Mouse (Mus musculus): ENCODE measurements around the gene Lmntd1. TPM values are rescaled to one million over a fixed set of nuclear protein-coding genes. Genes with fewer than 3 reads are reported as not detected.

Lmntd1 gene
- polyA plus RNA-seq, 1 experiment from 2014 or later, result 1.1 TPM

DNA sequence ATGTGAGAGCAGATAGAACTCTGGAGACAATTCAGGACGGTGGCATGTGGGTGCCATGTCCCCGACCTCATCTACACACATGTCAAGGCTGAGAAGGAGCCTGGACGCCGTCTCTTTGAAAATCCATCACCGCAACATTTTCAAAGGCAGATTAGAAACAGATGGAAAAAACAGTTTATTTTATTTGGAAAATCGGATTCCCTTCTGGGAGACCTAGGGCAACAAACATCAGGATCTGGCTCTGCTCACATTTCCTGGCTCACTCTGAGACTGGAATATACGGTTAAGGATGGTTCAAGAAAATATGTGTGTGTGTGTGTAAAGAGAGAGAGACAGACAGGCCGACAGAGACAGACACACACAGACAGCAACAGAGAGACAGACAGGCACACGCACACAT lies 256.1 kb downstream of the Lmntd1 start:
- no peak overlapping the region for H3K4me2 ChIP-seq
- no peak overlapping the region for H3K4me3 ChIP-seq
- no peaks in the 10 kb centered on the region for H3K36me3 ChIP-seq
- no peaks in the 10 kb centered on the region for H3K9me3 ChIP-seq
- H3K4me1 ChIP-seq (replicated peaks), result no peaks in the 10 kb centered on the region; the same call in 1 of the 2 replicates
- no peak overlapping the region for H3K9ac ChIP-seq
- H3K27ac ChIP-seq (replicated peaks), result no peak overlapping the region
- 72% methylated on average over 9 of the region's 9 CpGs for WGBS
- no peak for ATAC-seq (ENCODE audit: low FRiP score, low read depth)
- no peaks in the 10 kb centered on the region for H3K27me3 ChIP-seq

GRCm38 (mm10) chr6:145353806-145354205 lies 260.3 kb downstream of the Lmntd1 start:
- Histone ChIP-seq H3K4me1 (replicated peaks) (no peaks in the 10 kb centered on the region), H3K27ac (replicated peaks) (no peak overlapping the region), H3K27me3 (no peaks in the 10 kb centered on the region), H3K9me3 (no peaks in the 10 kb centered on the region), H3K9ac (no peak overlapping the region), H3K4me3 (no peak overlapping the region), H3K36me3 (no peaks in the 10 kb centered on the region), H3K4me2 (no peak overlapping the region)
- WGBS, result 98% methylated on average over 5 of the region's 5 CpGs
- ATAC-seq (ENCODE audit: low FRiP score, low read depth), result no peak

GRCm38 (mm10) chr6:145352705-145353104 lies 261.4 kb downstream of the Lmntd1 start:
- WGBS, result 30% methylated on average over 1 of the region's 1 CpGs
- ATAC-seq (ENCODE audit: low FRiP score, low read depth), result no peak
- H3K36me3 ChIP-seq, result no peaks in the 10 kb centered on the region

DNA sequence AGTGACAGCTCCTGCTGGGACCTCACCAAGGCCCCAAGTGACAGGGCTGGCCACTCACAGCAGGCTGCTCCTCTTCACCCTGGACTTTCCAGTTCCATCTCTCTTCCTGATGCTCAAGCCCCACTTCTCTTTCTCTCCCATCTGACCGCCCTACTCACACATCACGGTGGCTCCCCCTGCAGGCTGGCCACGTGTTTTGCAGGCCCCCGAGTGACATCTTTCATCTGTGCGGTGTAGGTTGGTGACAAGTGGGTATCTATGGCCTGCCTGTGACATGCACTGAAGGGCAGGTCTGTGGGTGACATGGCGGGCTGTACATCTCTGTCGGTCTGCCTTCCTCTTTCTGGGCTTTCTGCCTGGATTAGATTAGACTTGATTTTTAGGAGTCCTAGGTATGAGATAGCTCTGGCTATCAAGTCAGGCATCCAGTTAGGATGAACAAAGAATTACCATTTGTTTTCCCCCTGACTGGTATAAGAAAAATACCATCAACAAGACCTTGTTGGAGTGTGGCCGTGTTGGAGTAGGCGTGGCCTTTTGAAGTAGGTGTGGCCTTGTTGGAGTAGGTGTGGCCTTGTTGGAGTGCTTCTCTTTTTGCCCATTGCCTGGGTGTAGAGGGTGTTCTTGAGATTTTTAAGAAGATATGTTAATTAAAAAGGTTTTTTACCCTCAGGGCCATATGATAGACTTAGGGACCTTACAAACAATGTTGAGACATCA lies 265.8 kb downstream of the Lmntd1 start:
- H3K4me3 ChIP-seq, result no peak overlapping the region
- no peak overlapping the region for H3K9ac ChIP-seq
- no peak overlapping the region for H3K4me2 ChIP-seq
- no peak; the same call in 1 of the 2 replicates for ATAC-seq (ENCODE audit: low FRiP score, low read depth)
- no peak overlapping the region for H3K27ac ChIP-seq (replicated peaks)
- WGBS, result 66% methylated on average over 9 of the region's 9 CpGs
- no peaks in the 10 kb centered on the region for H3K9me3 ChIP-seq
- no peaks in the 10 kb centered on the region for H3K36me3 ChIP-seq
- H3K27me3 ChIP-seq, result no peaks in the 10 kb centered on the region
- no peaks in the 10 kb centered on the region for H3K4me1 ChIP-seq (replicated peaks)

More at GRCm38 (mm10) chr6:145352705-145353104, 261.4 kb downstream of the Lmntd1 start:
- Histone ChIP-seq H3K4me3 (no peak overlapping the region), H3K4me1 (replicated peaks) (no peaks in the 10 kb centered on the region), H3K9me3 (no peaks in the 10 kb centered on the region), H3K27me3 (no peaks in the 10 kb centered on the region), H3K9ac (no peak overlapping the region), H3K4me2 (no peak overlapping the region), H3K27ac (replicated peaks) (no peak overlapping the region)

DNA sequence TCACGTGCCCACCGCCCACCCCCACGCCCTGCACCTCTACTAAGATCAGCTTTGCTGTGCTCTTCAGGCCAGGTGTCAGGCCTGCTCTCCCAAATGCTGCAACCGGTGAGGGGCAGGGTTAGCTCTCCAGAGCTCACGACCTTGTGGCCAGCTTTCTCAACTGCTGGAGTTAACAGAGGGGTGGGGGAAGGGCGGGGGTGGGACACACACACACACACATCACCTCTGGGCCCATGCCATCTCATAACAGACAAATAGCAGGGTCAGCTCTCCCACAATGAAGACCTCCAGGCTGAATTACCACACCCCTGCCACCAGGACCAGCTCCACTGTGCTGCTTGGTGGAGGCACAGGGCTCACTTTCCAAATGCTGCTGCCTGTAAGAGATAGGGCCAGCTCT lies 266.5 kb downstream of the Lmntd1 start:
- H3K9ac ChIP-seq, result no peak overlapping the region

GRCm38 (mm10) chr6:145346789-145347557 lies 267.1 kb downstream of the Lmntd1 start:
- ATAC-seq (ENCODE audit: low FRiP score, low read depth), result 0 out of 2 replicates have a peak, but pooled peaks have one; percentile 19
- Histone ChIP-seq H3K36me3 (no peaks in the 10 kb centered on the region), H3K27me3 (no peaks in the 10 kb centered on the region), H3K4me1 (replicated peaks) (no peaks in the 10 kb centered on the region), H3K9ac (no peak overlapping the region), H3K9me3 (no peaks in the 10 kb centered on the region), H3K4me2 (no peak overlapping the region), H3K27ac (replicated peaks) (no peak overlapping the region), H3K4me3 (no peak overlapping the region)
- WGBS, result 60% methylated on average over 11 of the region's 11 CpGs

More for the DNA sequence above, 266.5 kb downstream of the Lmntd1 start:
- Histone ChIP-seq H3K27me3 (no peaks in the 10 kb centered on the region), H3K4me3 (no peak overlapping the region), H3K9me3 (no peaks in the 10 kb centered on the region), H3K27ac (replicated peaks) (no peak overlapping the region), H3K4me1 (replicated peaks) (no peaks in the 10 kb centered on the region), H3K36me3 (no peaks in the 10 kb centered on the region), H3K4me2 (no peak overlapping the region)
- ATAC-seq (ENCODE audit: low FRiP score, low read depth), result peak; percentile 20; the same call in 1 of the 2 replicates
- WGBS, result 73% methylated on average over 6 of the region's 6 CpGs

DNA sequence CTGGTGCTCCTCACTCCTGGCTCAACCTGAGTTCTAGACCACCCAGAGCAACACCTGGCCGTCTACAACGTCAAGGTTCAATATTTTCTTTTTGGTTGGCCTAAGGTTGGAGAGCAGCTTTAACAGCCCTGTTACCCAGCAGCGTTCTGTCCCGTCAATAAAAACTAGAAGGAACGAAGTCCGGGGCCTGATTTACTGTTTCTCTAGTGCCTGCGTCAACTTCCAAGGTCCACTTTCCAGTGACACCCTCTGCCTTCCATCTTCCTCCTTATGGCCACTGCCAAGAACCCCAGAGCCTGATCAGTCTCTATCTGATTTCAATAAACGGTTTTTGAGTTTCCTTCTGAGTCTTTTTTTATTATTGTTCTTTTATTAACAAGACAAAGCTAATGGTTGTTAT lies 267.8 kb downstream of the Lmntd1 start:
- 84% methylated on average over 8 of the region's 8 CpGs for WGBS
- no peak overlapping the region for H3K9ac ChIP-seq
- H3K27me3 ChIP-seq, result no peaks in the 10 kb centered on the region

GRCm38 (mm10) chr6:145344719-145345118 lies 269.4 kb downstream of the Lmntd1 start:
- no peak overlapping the region for H3K27ac ChIP-seq (replicated peaks)
- no peak overlapping the region for H3K4me2 ChIP-seq
- peaks cover 6% of the 10 kb centered on the region for H3K4me1 ChIP-seq (replicated peaks)
- H3K4me3 ChIP-seq, result no peak overlapping the region
- no peak for ATAC-seq (ENCODE audit: low FRiP score, low read depth)
- no peaks in the 10 kb centered on the region for H3K27me3 ChIP-seq
- 84% methylated on average over 2 of the region's 2 CpGs for WGBS
- no peaks in the 10 kb centered on the region for H3K9me3 ChIP-seq
- no peak overlapping the region for H3K9ac ChIP-seq
- no peaks in the 10 kb centered on the region for H3K36me3 ChIP-seq

More for the DNA sequence above, 267.8 kb downstream of the Lmntd1 start:
- Histone ChIP-seq H3K4me2 (no peak overlapping the region), H3K36me3 (no peaks in the 10 kb centered on the region), H3K4me1 (replicated peaks) (no peaks in the 10 kb centered on the region), H3K9me3 (no peaks in the 10 kb centered on the region), H3K27ac (replicated peaks) (no peak overlapping the region), H3K4me3 (no peak overlapping the region)
- ATAC-seq (ENCODE audit: low FRiP score, low read depth), result no peak

- Histone ChIP-seq H3K4me3 (no peak overlapping the region), H3K27me3 (no peaks in the 10 kb centered on the region), H3K36me3 (no peaks in the 10 kb centered on the region), H3K27ac (replicated peaks) (no peak overlapping the region), H3K4me1 (replicated peaks) (peaks cover 15% of the 10 kb centered on the region), H3K9me3 (no peaks in the 10 kb centered on the region), H3K4me2 (no peak overlapping the region), H3K9ac (no peak overlapping the region)
- WGBS, result 81% methylated on average over 1 of the region's 1 CpGs
- ATAC-seq (ENCODE audit: low FRiP score, low read depth), result no peak
These were observed 270.7 kb downstream of the Lmntd1 start for GRCm38 (mm10) chr6:145343457-145343856.

DNA sequence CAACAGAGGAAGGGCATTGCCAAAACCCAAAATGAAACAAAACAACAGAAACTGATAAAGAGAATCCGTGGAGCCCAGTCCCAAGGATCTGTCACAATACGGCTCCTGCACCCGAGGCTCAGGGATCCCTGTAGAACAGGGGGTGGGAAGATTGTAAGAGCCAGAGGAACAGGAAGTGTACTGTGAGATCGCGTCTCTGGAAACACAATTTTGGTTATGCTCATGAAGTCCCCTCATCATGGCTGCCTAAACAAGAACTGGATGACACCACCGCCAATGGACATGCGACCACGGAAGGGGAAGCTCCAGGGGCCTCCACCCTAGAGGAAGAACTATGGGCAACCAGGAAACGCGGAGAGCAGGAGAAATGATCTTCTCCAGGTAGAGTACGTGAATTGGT lies 271.3 kb downstream of the Lmntd1 start:
- Histone ChIP-seq H3K4me2 (no peak overlapping the region), H3K9me3 (no peaks in the 10 kb centered on the region), H3K27me3 (no peaks in the 10 kb centered on the region), H3K27ac (replicated peaks) (no peak overlapping the region), H3K36me3 (no peaks in the 10 kb centered on the region), H3K4me3 (no peak overlapping the region), H3K9ac (no peak overlapping the region), H3K4me1 (replicated peaks) (peaks cover 15% of the 10 kb centered on the region)
- no peak for ATAC-seq (ENCODE audit: low FRiP score, low read depth)
- WGBS, result 86% methylated on average over 11 of the region's 11 CpGs

DNA sequence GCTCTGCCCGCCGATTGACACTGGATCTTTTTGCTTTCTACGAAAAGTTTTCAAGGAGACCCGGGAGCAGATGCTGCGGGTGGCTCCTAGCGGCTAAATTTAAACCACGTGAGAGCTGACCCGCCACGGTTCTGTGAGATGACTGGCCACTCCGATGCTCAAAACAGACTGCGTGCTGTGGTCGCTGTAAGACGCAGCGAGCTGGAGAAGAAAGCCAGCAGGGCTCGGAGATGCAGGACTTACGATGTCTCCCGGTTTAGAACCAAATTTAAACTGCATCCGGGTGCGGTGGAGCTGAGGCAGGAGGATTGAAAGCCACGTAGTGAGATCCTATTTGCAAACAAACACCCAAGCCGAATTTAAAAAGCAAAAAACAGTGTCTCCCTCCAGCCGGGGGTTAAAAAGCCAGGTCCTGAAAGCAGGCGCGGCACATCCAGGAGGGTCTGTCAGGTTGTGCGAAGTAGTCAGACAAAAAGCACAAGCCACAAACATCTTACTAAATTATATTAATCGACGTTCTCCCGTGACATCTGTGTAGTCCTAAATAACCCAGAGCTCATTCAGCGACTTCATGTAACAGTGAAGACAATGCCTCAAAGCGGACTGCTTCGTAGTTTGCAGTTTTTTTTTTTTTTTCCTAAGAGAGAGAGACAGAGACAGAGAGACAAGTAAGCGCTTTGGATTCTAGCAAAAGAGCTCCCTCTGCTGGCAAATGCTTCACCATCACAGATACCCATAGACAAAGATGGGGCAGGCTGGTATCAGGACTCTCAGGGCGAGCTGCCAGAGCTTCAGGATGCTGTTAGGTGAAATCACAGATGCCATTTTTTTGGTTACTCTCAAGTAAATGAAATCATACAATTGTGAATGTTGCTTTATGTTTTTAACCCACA lies 272.6 kb downstream of the Lmntd1 start:
- peak overlapping the region; percentile 56 for H3K4me3 ChIP-seq
- H3K27ac ChIP-seq (replicated peaks), result peak overlapping the region; percentile 87
- no peaks in the 10 kb centered on the region for H3K36me3 ChIP-seq
- no peaks in the 10 kb centered on the region for H3K27me3 ChIP-seq
- peaks cover 15% of the 10 kb centered on the region for H3K4me1 ChIP-seq (replicated peaks)
- H3K9ac ChIP-seq, result peak overlapping the region; percentile 51
- peak overlapping the region; percentile 95 for H3K4me2 ChIP-seq
- WGBS, result under 1% methylated on average over 33 of the region's 33 CpGs
- no peaks in the 10 kb centered on the region for H3K9me3 ChIP-seq
- peak; percentile 39 for ATAC-seq (ENCODE audit: low FRiP score, low read depth)

Measured in hindbrain, embryonic 15.5 days (tissue).